Mouse (Mus musculus) kidney, embryonic 16.5 days (tissue): ENCODE data around the gene Arhgef17. TPM values are rescaled to one million over a fixed set of nuclear protein-coding genes. Genes with fewer than 3 reads are reported as not detected.

Source experiments
- ATAC-seq: fragments of 200-750 bp; cut with Nextera tagmentation; 2 replicates; pipeline ENCODE4 v1.8.0; 2017; ENCODE audit warnings: moderate TSS enrichment; ENCODE audit not compliant: low FRiP score, low TSS enrichment
- H3K27ac ChIP-seq: fragments of 300-500 bp; sonication (generic); 2 replicates; pipeline ENCODE4 v1.5.1; 2014; ENCODE audit warnings: low read length
- H3K27me3 ChIP-seq: fragments of 300-500 bp; sonication (generic); 2 replicates; pipeline ENCODE4 v1.6.1; 2014; ENCODE audit warnings: low read length, control low read depth, mixed read lengths; ENCODE audit not compliant: insufficient read depth
- H3K36me3 ChIP-seq: fragments of 300-500 bp; sonication (generic); 2 replicates; pipeline ENCODE4 v1.6.1; 2014; ENCODE audit warnings: low read length, control low read depth, mixed read lengths; ENCODE audit not compliant: insufficient read depth
- H3K4me1 ChIP-seq: fragments of 300-500 bp; sonication (generic); 2 replicates; pipeline ENCODE4 v1.6.1; 2014; ENCODE audit warnings: low read length, control low read depth, mixed read lengths; ENCODE audit not compliant: insufficient read depth
- H3K4me2 ChIP-seq: fragments of 300-500 bp; sonication (generic); replicated peaks from 2 replicates; pipeline ENCODE4 v1.6.1; 2014; ENCODE audit warnings: low read depth, low read length
- H3K4me3 ChIP-seq: fragments of 300-500 bp; sonication (generic); 2 replicates; pipeline ENCODE4 v1.5.1; 2014; ENCODE audit warnings: mild to moderate bottlenecking, low read length
- H3K9ac ChIP-seq: fragments of 300-500 bp; sonication (generic); replicated peaks from 2 replicates; pipeline ENCODE4 v1.6.1; 2014; ENCODE audit warnings: low read length
- H3K9me3 ChIP-seq: fragments of 300-500 bp; sonication (generic); 2 replicates; pipeline ENCODE4 v1.6.1; 2016; ENCODE audit warnings: low read length, control low read depth
- WGBS: fragments of 180-500 bp; shearing (Covaris S2); extraction: QIAGEN DNeasy Blood & Tissue Kit; methylation state at CpG from one replicate; pipeline ENCODE4 v1.1.7; 2014; 5-methylcytosine and 5-hydroxymethylcytosine counted together
- polyA plus RNA-seq: library from polyadenylated mRNA; unstranded; fragments of >200 nt; fragmentation: Nextera tagmentation; extraction: Ambion mirVana; gene quantifications from 2 replicates; pipeline ENCODE4 v1.2.1, GENCODE M21; 2015

Arhgef17 gene
- 10.7 and 10.8 TPM in 2 replicates for polyA plus RNA-seq

GRCm38 (mm10) chr7:100931926-100932480 is at the start of gene Arhgef17:
Gene Arhgef17 (minus strand): TSS chr7:100932107.
- peaks cover 3% of the 10 kb centered on the region; the same call in 1 of the 2 replicates for H3K36me3 ChIP-seq
- peak within 1 kb of the TSS; percentile 100 for H3K27ac ChIP-seq
- peak within 1 kb of the TSS; percentile 99 for H3K9ac ChIP-seq
- peaks cover 43% of the 10 kb centered on the region for H3K4me1 ChIP-seq
- H3K4me2 ChIP-seq, result peak within 1 kb of the TSS; percentile 86
- under 1% methylated on average over 35 of the region's 35 CpGs for WGBS
- H3K27me3 ChIP-seq, result no peaks in the 10 kb centered on the region
- H3K4me3 ChIP-seq, result peak within 1 kb of the TSS; percentile 88
- ATAC-seq, result peak; percentile 79
- no peaks in the 10 kb centered on the region for H3K9me3 ChIP-seq

- 0 out of 2 replicates have a peak overlapping the region, but pooled peaks have one; percentile 26 for H3K27ac ChIP-seq
- no peaks in the 10 kb centered on the region for H3K36me3 ChIP-seq
- no peak overlapping the region for H3K4me3 ChIP-seq
- H3K27me3 ChIP-seq, result peaks cover 7% of the 10 kb centered on the region; the same call in 1 of the 2 replicates
- H3K9ac ChIP-seq, result no peak overlapping the region
- peak; percentile 62 for ATAC-seq
- no peaks in the 10 kb centered on the region for H3K9me3 ChIP-seq
- WGBS, result 62% methylated on average over 2 of the region's 2 CpGs
- no peak overlapping the region for H3K4me2 ChIP-seq
- H3K4me1 ChIP-seq, result peaks cover 23% of the 10 kb centered on the region; the same call in 1 of the 2 replicates
Observed at GRCm38 (mm10) chr7:100979175-100979574, 47.3 kb upstream of the Arhgef17 start.

GRCm38 (mm10) chr7:100978171-100978570 is 46.3 kb upstream of the Arhgef17 start:
- Histone ChIP-seq H3K27ac (no peak overlapping the region), H3K36me3 (no peaks in the 10 kb centered on the region), H3K4me3 (no peak overlapping the region), H3K4me2 (no peak overlapping the region), H3K4me1 (peaks cover 26% of the 10 kb centered on the region; the same call in 1 of the 2 replicates), H3K27me3 (peaks cover 14% of the 10 kb centered on the region), H3K9ac (no peak overlapping the region), H3K9me3 (no peaks in the 10 kb centered on the region)
- ATAC-seq, result no peak
- WGBS, result 88% methylated on average over 5 of the region's 5 CpGs

GRCm38 (mm10) chr7:100974135-100974903 is 42.4 kb upstream of the Arhgef17 start, which contains the start of gene P2ry6:
Gene P2ry6 (minus strand): TSS chr7:100974649.
- Histone ChIP-seq H3K27ac (no peak within 1 kb of the TSS), H3K36me3 (no peaks in the 10 kb centered on the region), H3K4me2 (peak within 1 kb of the TSS; percentile 79), H3K4me3 (peak within 1 kb of the TSS; percentile 47), H3K9ac (peak within 1 kb of the TSS; percentile 53), H3K4me1 (peaks cover 24% of the 10 kb centered on the region; the same call in 1 of the 2 replicates), H3K27me3 (peaks cover 20% of the 10 kb centered on the region), H3K9me3 (no peaks in the 10 kb centered on the region)
- WGBS, result 4% methylated on average over 36 of the region's 36 CpGs
- ATAC-seq, result no peak

- Histone ChIP-seq H3K9ac (no peak overlapping the region), H3K4me1 (peaks cover 12% of the 10 kb centered on the region; the same call in 1 of the 2 replicates), H3K4me2 (no peak overlapping the region), H3K27me3 (peaks cover 20% of the 10 kb centered on the region), H3K4me3 (no peak overlapping the region), H3K9me3 (no peaks in the 10 kb centered on the region), H3K36me3 (no peaks in the 10 kb centered on the region), H3K27ac (no peak overlapping the region)
- WGBS, result 51% methylated on average over 3 of the region's 3 CpGs
- no peak for ATAC-seq
Observed at GRCm38 (mm10) chr7:100972875-100973274, 41.0 kb upstream of the Arhgef17 start.

GRCm38 (mm10) chr7:100968874-100969659 is 37.2 kb upstream of the Arhgef17 start:
- H3K4me1 ChIP-seq, result peaks cover 2% of the 10 kb centered on the region; the same call in 1 of the 2 replicates
- H3K27ac ChIP-seq, result no peak overlapping the region
- no peaks in the 10 kb centered on the region for H3K9me3 ChIP-seq
- peaks cover 13% of the 10 kb centered on the region for H3K27me3 ChIP-seq
- ATAC-seq, result no peak
- H3K36me3 ChIP-seq, result no peaks in the 10 kb centered on the region
- H3K4me2 ChIP-seq, result no peak overlapping the region
- H3K9ac ChIP-seq, result no peak overlapping the region
- H3K4me3 ChIP-seq, result no peak overlapping the region
- WGBS, result 72% methylated on average over 10 of the region's 10 CpGs

GRCm38 (mm10) chr7:100968376-100968775 is 36.5 kb upstream of the Arhgef17 start:
- ATAC-seq, result no peak
- no peaks in the 10 kb centered on the region for H3K4me1 ChIP-seq
- no peak overlapping the region for H3K4me3 ChIP-seq
- H3K9me3 ChIP-seq, result no peaks in the 10 kb centered on the region
- 69% methylated on average over 6 of the region's 6 CpGs for WGBS
- no peak overlapping the region for H3K27ac ChIP-seq
- H3K9ac ChIP-seq, result no peak overlapping the region
- peaks cover 9% of the 10 kb centered on the region for H3K27me3 ChIP-seq
- H3K36me3 ChIP-seq, result no peaks in the 10 kb centered on the region
- no peak overlapping the region for H3K4me2 ChIP-seq

- H3K9ac ChIP-seq, result no peak overlapping the region
- 71% methylated on average over 9 of the region's 9 CpGs for WGBS
Observed at GRCm38 (mm10) chr7:100967850-100968249, 35.9 kb upstream of the Arhgef17 start.

GRCm38 (mm10) chr7:100966014-100966413 is 34.1 kb upstream of the Arhgef17 start:
- no peak overlapping the region for H3K9ac ChIP-seq
- WGBS, result 86% methylated on average over 7 of the region's 7 CpGs
- H3K4me3 ChIP-seq, result no peak overlapping the region
- no peak for ATAC-seq
- H3K9me3 ChIP-seq, result no peaks in the 10 kb centered on the region
- H3K27ac ChIP-seq, result no peak overlapping the region
- H3K36me3 ChIP-seq, result no peaks in the 10 kb centered on the region
- H3K27me3 ChIP-seq, result no peaks in the 10 kb centered on the region
- H3K4me2 ChIP-seq, result no peak overlapping the region
- H3K4me1 ChIP-seq, result 0 out of 2 replicates have a peak, but pooled peaks cover 2% of the 10 kb centered on the region

More at GRCm38 (mm10) chr7:100967850-100968249, 35.9 kb upstream of the Arhgef17 start:
- H3K4me3 ChIP-seq, result no peak overlapping the region
- no peaks in the 10 kb centered on the region for H3K9me3 ChIP-seq
- H3K27ac ChIP-seq, result no peak overlapping the region
- H3K36me3 ChIP-seq, result no peaks in the 10 kb centered on the region
- no peak overlapping the region for H3K4me2 ChIP-seq
- H3K27me3 ChIP-seq, result peaks cover 4% of the 10 kb centered on the region; the same call in 1 of the 2 replicates
- H3K4me1 ChIP-seq, result 0 out of 2 replicates have a peak, but pooled peaks cover 2% of the 10 kb centered on the region
- ATAC-seq, result no peak
